Comparison of ENCODE assay signal across 21 mouse cellular contexts in the genomic region with DNA sequence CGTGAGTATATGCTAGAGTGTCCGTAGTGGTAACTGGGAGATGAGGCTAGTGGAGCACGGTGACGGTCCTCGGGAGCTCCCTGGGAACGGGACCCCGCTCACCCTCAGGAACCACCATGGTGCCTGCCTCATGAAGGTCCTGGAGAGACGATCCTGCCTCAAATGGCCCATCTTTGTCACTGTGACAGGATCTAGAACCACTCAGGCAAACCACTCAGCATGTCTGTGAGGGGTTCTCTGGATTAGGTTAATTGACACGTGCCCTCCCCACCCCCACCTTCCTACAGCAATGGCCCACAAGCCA. TPM values are rescaled to one million over a fixed set of nuclear protein-coding genes. Genes with fewer than 3 reads are reported as not detected.
DNase-seq lines count a peak whose midpoint lies in the region; ATAC-seq and TF ChIP-seq lines count a peak whose summit lies in the region.
"Had no signal": no experiment of that assay in that cellular context is flagged by ENCODE, and none has a peak within 500 bp of the region (broad histone marks: within the 10 kb centered on the region; RNA-seq: fewer than 3 reads in every experiment).

No protein-coding gene starts in this region.

- H3K4me1 ChIP-seq in forebrain, embryonic 10.5 days: peaks cover 27% of the 10 kb centered on the region
- H3K4me1 ChIP-seq in forebrain, embryonic 14.5 days (ENCODE audit: control insufficient read depth, insufficient read depth, low read length): 0 out of 2 replicates have a peak, but pooled peaks cover 5% of the 10 kb centered on the region
- peaks cover 33% of the 10 kb centered on the region for H3K4me1 ChIP-seq in heart, postnatal 0 days (ENCODE audit: control insufficient read depth, insufficient read depth)
- H3K4me1 ChIP-seq in heart, adult 2 months (ENCODE audit: control insufficient read depth, insufficient read depth, low read length): peaks cover 12% of the 10 kb centered on the region
- peaks cover 29% of the 10 kb centered on the region for H3K4me1 ChIP-seq in midbrain, embryonic 10.5 days
- peaks cover 7% of the 10 kb centered on the region for H3K4me1 ChIP-seq in midbrain, embryonic 16.5 days (ENCODE audit: control insufficient read depth, insufficient read depth, low read length)
- H3K4me1 ChIP-seq in limb, embryonic 10.5 days: peaks cover 50% of the 10 kb centered on the region

- no peak for ATAC-seq in forebrain, embryonic 14.5 days
- no peak for ATAC-seq in heart, postnatal 0 days (ENCODE audit: insufficient read depth, low read depth)
- no peak for ATAC-seq in midbrain, embryonic 16.5 days
- ATAC-seq: CD4-positive, CD25-positive, alpha-beta regulatory T cell, adult 4 months; inflammation-experienced regulatory T-cells, adult 6 months had no signal

- peaks cover 10% of the 10 kb centered on the region for H3K36me3 ChIP-seq in forebrain, embryonic 10.5 days (replicated peaks)
- H3K36me3 ChIP-seq in forebrain, embryonic 14.5 days (ENCODE audit: control insufficient read depth, insufficient read depth, low read length): no peaks in the 10 kb centered on the region
- H3K36me3 ChIP-seq in heart, postnatal 0 days (replicated peaks; ENCODE audit: control insufficient read depth, insufficient read depth, low read length): peaks cover 13% of the 10 kb centered on the region
- H3K36me3 ChIP-seq in heart, adult 2 months (ENCODE audit: control insufficient read depth, insufficient read depth, low read length): peaks cover 33% of the 10 kb centered on the region
- 0 out of 2 replicates have a peak, but pooled peaks cover 8% of the 10 kb centered on the region for H3K36me3 ChIP-seq in midbrain, embryonic 10.5 days
- H3K36me3 ChIP-seq in midbrain, embryonic 16.5 days (ENCODE audit: control insufficient read depth, insufficient read depth, low read length): no peaks in the 10 kb centered on the region
- peaks cover 57% of the 10 kb centered on the region for H3K36me3 ChIP-seq in limb, embryonic 10.5 days
- H3K36me3 ChIP-seq: neural tube, embryonic 15.5 days had no signal

- no peak for TF ChIP-seq CTCF in heart, postnatal 0 days (IDR thresholded peaks at IDR 0.05; ENCODE audit: low read depth)
- TF ChIP-seq CTCF in heart, adult 2 months (IDR thresholded peaks at IDR 0.05): no peak

- H3K9ac ChIP-seq in forebrain, embryonic 14.5 days (ENCODE audit: low read length): no peak overlapping the region
- H3K9ac ChIP-seq in heart, postnatal 0 days (replicated peaks; ENCODE audit: low read depth, low read length): no peak overlapping the region
- no peak overlapping the region for H3K9ac ChIP-seq in heart, adult 2 months (ENCODE audit: low read depth, low read length)
- H3K9ac ChIP-seq in midbrain, embryonic 16.5 days (ENCODE audit: low read depth, low read length): no peak overlapping the region
- H3K9ac ChIP-seq: forebrain, postnatal 0 days; neural tube, embryonic 15.5 days had no signal

- H3K9me3 ChIP-seq in forebrain, embryonic 10.5 days: no peaks in the 10 kb centered on the region
- no peaks in the 10 kb centered on the region for H3K9me3 ChIP-seq in forebrain, embryonic 14.5 days (replicated peaks; ENCODE audit: control insufficient read depth, low read length)
- H3K9me3 ChIP-seq in heart, postnatal 0 days (replicated peaks; ENCODE audit: control insufficient read depth, low read length): no peaks in the 10 kb centered on the region
- H3K9me3 ChIP-seq in midbrain, embryonic 10.5 days (replicated peaks): no peaks in the 10 kb centered on the region
- H3K9me3 ChIP-seq in midbrain, embryonic 16.5 days (replicated peaks; ENCODE audit: control insufficient read depth, low read length, poor library complexity, severe bottlenecking): no peaks in the 10 kb centered on the region
- no peaks in the 10 kb centered on the region for H3K9me3 ChIP-seq in limb, embryonic 10.5 days (replicated peaks)
- H3K9me3 ChIP-seq: G1E; neural tube, embryonic 15.5 days had no signal

- no peaks in the 10 kb centered on the region; the same call in 1 of the 2 replicates for H3K79me2 ChIP-seq in heart, adult 2 months (replicated peaks; ENCODE audit: control insufficient read depth, insufficient read depth, low read length)

- intact Hi-C loops in heart, adult 2 months (cut with DNase I): loop anchor here (5.0 kb wide), 1 partner anchor 42 kb away; the partner anchor contains the start of gene Frmd6

- TF ChIP-seq EP300 in heart, postnatal 0 days (IDR thresholded peaks at IDR 0.05; ENCODE audit: low read depth): no peak
- no peak for TF ChIP-seq EP300 in heart, adult 2 months (IDR thresholded peaks at IDR 0.05; ENCODE audit: insufficient read depth, low read depth, low read length)

- WGBS in forebrain, embryonic 10.5 days: 84% methylated on average over 9 of the region's 9 CpGs
- WGBS in forebrain, embryonic 14.5 days: 77% methylated on average over 9 of the region's 9 CpGs
- WGBS in heart, postnatal 0 days: 78% methylated on average over 9 of the region's 9 CpGs
- WGBS in heart, adult 2 months: 80% methylated on average over 9 of the region's 9 CpGs
- WGBS in midbrain, embryonic 10.5 days: 82% methylated on average over 9 of the region's 9 CpGs
- WGBS in midbrain, embryonic 16.5 days: 81% methylated on average over 9 of the region's 9 CpGs
- WGBS in limb, embryonic 10.5 days: 83% methylated on average over 9 of the region's 9 CpGs

- H3K4me2 ChIP-seq in forebrain, embryonic 14.5 days (ENCODE audit: low read length): no peak overlapping the region
- H3K4me2 ChIP-seq in heart, postnatal 0 days (ENCODE audit: low read depth, low read length): no peak overlapping the region
- no peak overlapping the region for H3K4me2 ChIP-seq in midbrain, embryonic 16.5 days (ENCODE audit: low read length)
- H3K4me2 ChIP-seq: neural tube, embryonic 15.5 days had no signal

- no peak for DNase-seq in forebrain, embryonic 10.5 days (ENCODE audit: extremely low spot score, low spot score)
- DNase-seq in forebrain, embryonic 14.5 days (ENCODE audit: low spot score): no peak
- no peak for DNase-seq in heart, postnatal 0 days (ENCODE audit: low spot score)
- DNase-seq in heart, adult 2 months: no peak
- DNase-seq in midbrain, embryonic 10.5 days (ENCODE audit: low spot score): no peak
- DNase-seq in limb, embryonic 10.5 days (ENCODE audit: low spot score): no peak
- DNase-seq in ovary, adult 18-20 months (ENCODE audit: low spot score): no peak
- DNase-seq: cerebellum, adult 8-10 months; forebrain, postnatal 0 days; gastrocnemius, postnatal 10 days; kidney, adult 9 months; kidney, postnatal 36 days; layer of hippocampus, adult 9-11 months; lung, postnatal 10 days; right cerebral cortex, postnatal 4 days; thymus, adult 18-20 months had no signal

- no peaks in the 10 kb centered on the region for H3K27me3 ChIP-seq in forebrain, embryonic 10.5 days (ENCODE audit: poor library complexity, severe bottlenecking)
- H3K27me3 ChIP-seq in forebrain, embryonic 14.5 days (replicated peaks; ENCODE audit: control insufficient read depth, insufficient read depth, low read length): no peaks in the 10 kb centered on the region
- H3K27me3 ChIP-seq in heart, postnatal 0 days (ENCODE audit: control insufficient read depth, insufficient read depth, low read length): no peaks in the 10 kb centered on the region
- no peaks in the 10 kb centered on the region for H3K27me3 ChIP-seq in heart, adult 2 months (ENCODE audit: control insufficient read depth, insufficient read depth, low read length)
- no peaks in the 10 kb centered on the region for H3K27me3 ChIP-seq in midbrain, embryonic 10.5 days (ENCODE audit: low read depth, poor library complexity, severe bottlenecking)
- H3K27me3 ChIP-seq in midbrain, embryonic 16.5 days (ENCODE audit: control insufficient read depth, insufficient read depth, low read depth, low read length): no peaks in the 10 kb centered on the region
- no peaks in the 10 kb centered on the region for H3K27me3 ChIP-seq in limb, embryonic 10.5 days (ENCODE audit: low read depth, poor library complexity, severe bottlenecking)
- H3K27me3 ChIP-seq: neural tube, embryonic 15.5 days had no signal

- H3K27ac ChIP-seq in forebrain, embryonic 10.5 days: peak overlapping the region; percentile 35; the same call in 1 of the 2 replicates
- H3K27ac ChIP-seq in forebrain, embryonic 14.5 days (ENCODE audit: low read depth, low read length): no peak overlapping the region
- H3K27ac ChIP-seq in heart, postnatal 0 days (ENCODE audit: low read depth): peak overlapping the region; percentile 54; the same call in 1 of the 2 replicates
- H3K27ac ChIP-seq in heart, adult 2 months: no peak overlapping the region
- peak overlapping the region; percentile 46 for H3K27ac ChIP-seq in midbrain, embryonic 10.5 days (replicated peaks)
- no peak overlapping the region for H3K27ac ChIP-seq in midbrain, embryonic 16.5 days (ENCODE audit: low read length)
- H3K27ac ChIP-seq in limb, embryonic 10.5 days: peak overlapping the region; percentile 71; the same call in 1 of the 2 replicates
- H3K27ac ChIP-seq: neural tube, embryonic 15.5 days had no signal

- H3K4me3 ChIP-seq in forebrain, embryonic 10.5 days: no peak overlapping the region
- no peak overlapping the region for H3K4me3 ChIP-seq in forebrain, embryonic 14.5 days (ENCODE audit: low read depth, low read length)
- no peak overlapping the region for H3K4me3 ChIP-seq in heart, postnatal 0 days (ENCODE audit: low read depth, low read length)
- H3K4me3 ChIP-seq in heart, adult 2 months: no peak overlapping the region
- H3K4me3 ChIP-seq in midbrain, embryonic 10.5 days: no peak overlapping the region
- no peak overlapping the region for H3K4me3 ChIP-seq in midbrain, embryonic 16.5 days (ENCODE audit: low read depth, low read length)
- H3K4me3 ChIP-seq in limb, embryonic 10.5 days: no peak overlapping the region
- H3K4me3 ChIP-seq: neural tube, embryonic 15.5 days had no signal

- TF ChIP-seq POLR2A in heart, adult 2 months (IDR thresholded peaks at IDR 0.05; ENCODE audit: insufficient read depth, low read depth, low read length): no peak

RNA-seq across cellular contexts. Expression of gene Frmd6, which starts 43.6 kb away (rescaled TPM):
- polyA plus RNA-seq in forebrain, embryonic 10.5 days (2016; fragmentation: Nextera tagmentation; extraction: Ambion mirVana): 25.1 and 27.8 TPM in 2 replicates
- polyA plus RNA-seq in forebrain, embryonic 14.5 days (2014; fragmentation: Nextera tagmentation; extraction: Ambion mirVana): 8.5 and 11.8 TPM in 2 replicates
- total RNA-seq in heart, postnatal 0 days (2014; rRNA removed; ENCODE audit: low replicate concordance): 22.6 and 29.2 TPM in 2 replicates
- polyA plus RNA-seq in heart, postnatal 0 days (2015; fragmentation: Nextera tagmentation; extraction: Ambion mirVana): 17.4 and 17.9 TPM in 2 replicates
- 10 to 100 TPM; 31.4 to 33.2 TPM for total RNA-seq in heart, adult 2 months (2021)
- 17.3 and 28.7 TPM in 2 replicates for polyA plus RNA-seq in heart, adult 2 months (2012; rRNA removed)
- polyA plus RNA-seq in midbrain, embryonic 10.5 days (2016; fragmentation: Nextera tagmentation; extraction: Ambion mirVana): 18.0 and 19.2 TPM in 2 replicates
- 8.1 and 8.3 TPM in 2 replicates for polyA plus RNA-seq in midbrain, embryonic 16.5 days (2015; fragmentation: Nextera tagmentation; extraction: Ambion mirVana)
- 47.9 and 55.6 TPM in 2 replicates for polyA plus RNA-seq in limb, embryonic 10.5 days (2016; fragmentation: Nextera tagmentation; extraction: Ambion mirVana)

Comparison
In these comparisons a context has a peak if more than half of its experiments do, and no peak if none do; other contexts are left out.
1. H3K27ac ChIP-seq: peak in forebrain, embryonic 10.5 days (single experiment), heart, postnatal 0 days (single experiment), midbrain, embryonic 10.5 days (single experiment) and limb, embryonic 10.5 days (single experiment); none in forebrain, embryonic 14.5 days (single experiment), heart, adult 2 months (single experiment) and midbrain, embryonic 16.5 days (single experiment).